Mouse (Mus musculus) thymus, postnatal 0 days (tissue): Measurements from ENCODE around the gene Nlgn2. TPM values are rescaled to one million over a fixed set of nuclear protein-coding genes. Genes with fewer than 3 reads are reported as not detected.
A peak's percentile ranks its signal among the peaks of the same experiment; 100 is the strongest.
"Not testable (repeated sequence)": the region's sequence is repeated elsewhere in the genome, so short reads cannot be mapped to it uniquely, and the experiment has no call there.

Experiments used
- DNase-seq: peaks from one replicate; pipeline ENCODE4 v3.0.0-alpha.2; 2015; ENCODE audit warnings: low spot score
- polyA plus RNA-seq: library from polyadenylated mRNA; unstranded; fragments of >200 nt; fragmentation: Nextera tagmentation; extraction: Ambion mirVana; gene quantifications from 2 replicates; pipeline ENCODE4 v1.2.1, GENCODE M21; 2015

The Nlgn2 gene
- polyA plus RNA-seq, 1 experiment from 2014 or later: 1.9 TPM

- no peak for DNase-seq
Observed at GRCm38 (mm10) chr11:69864138-69864860, 26.7 kb upstream of the Nlgn2 start.

GRCm38 (mm10) chr11:69863729-69864128 lies 26.1 kb upstream of the Nlgn2 start:
- DNase-seq: not testable (repeated sequence)

- DNase-seq: no peak
Observed at GRCm38 (mm10) chr11:69858113-69858998, 20.8 kb upstream of the Nlgn2 start, which contains the start of gene Tnk1. Gene Tnk1, minus strand, starts transcription at chr11:69858730.

GRCm38 (mm10) chr11:69855347-69855746 lies 17.8 kb upstream of the Nlgn2 start:
- DNase-seq: peak; percentile 48

- no peak for DNase-seq
Observed at GRCm38 (mm10) chr11:69854680-69855079, 17.1 kb upstream of the Nlgn2 start.

- DNase-seq: no peak
Observed at GRCm38 (mm10) chr11:69853994-69854393, 16.4 kb upstream of the Nlgn2 start.

- DNase-seq: peak; percentile 65
Observed at GRCm38 (mm10) chr11:69850754-69851153, 13.2 kb upstream of the Nlgn2 start.

GRCm38 (mm10) chr11:69849884-69850283 lies 12.3 kb upstream of the Nlgn2 start:
- no peak for DNase-seq

GRCm38 (mm10) chr11:69849128-69849527 lies 11.5 kb upstream of the Nlgn2 start:
- no peak for DNase-seq

- DNase-seq: no peak
Observed at GRCm38 (mm10) chr11:69848021-69848420, 10.4 kb upstream of the Nlgn2 start.

GRCm38 (mm10) chr11:69846738-69847688 lies 9.4 kb upstream of the Nlgn2 start:
- peak; percentile 83 for DNase-seq

GRCm38 (mm10) chr11:69846198-69846680 lies 8.7 kb upstream of the Nlgn2 start, which contains the start of gene Plscr3:
Gene Plscr3, plus strand, starts transcription at chr11:69846376.
- DNase-seq: peak; percentile 91

- DNase-seq: no peak
Observed at GRCm38 (mm10) chr11:69838714-69839104, 1.1 kb upstream of the Nlgn2 start.

GRCm38 (mm10) chr11:69837952-69838713 lies 549 bp upstream of the Nlgn2 start, which contains the start of gene Tmem256:
Gene Tmem256, plus strand, starts transcription at chr11:69838514.
- DNase-seq: peak; percentile 96

GRCm38 (mm10) chr11:69836703-69837576 lies 644 bp downstream of the Nlgn2 start:
- no peak for DNase-seq

GRCm38 (mm10) chr11:69835966-69836335 lies 1.6 kb downstream of the Nlgn2 start:
- DNase-seq: no peak

GRCm38 (mm10) chr11:69835326-69835965 lies 2.1 kb downstream of the Nlgn2 start:
- no peak for DNase-seq

GRCm38 (mm10) chr11:69834001-69834549 lies 3.5 kb downstream of the Nlgn2 start:
- DNase-seq: peak; percentile 65
